Mouse (Mus musculus): ENCODE data around the gene Hoxa3. TPM values are rescaled to one million over a fixed set of nuclear protein-coding genes. Genes with fewer than 3 reads are reported as not detected.
A peak's percentile ranks its signal among the peaks of the same experiment; 100 is the strongest.

The Hoxa3 gene
- polyA plus RNA-seq, 1 experiment from 2014 or later: 0.66 TPM

- WGBS: 8% methylated on average over 14 of the region's 14 CpGs
- Histone ChIP-seq H3K4me1 (peaks cover 22% of the 10 kb centered on the region), H3K27me3 (replicated peaks; ENCODE audit: low read depth, poor library complexity, severe bottlenecking) (peaks cover 100% of the 10 kb centered on the region), H3K27ac (replicated peaks) (no peak overlapping the region), H3K4me3 (no peak overlapping the region), H3K36me3 (replicated peaks) (no peaks in the 10 kb centered on the region), H3K9me3 (no peaks in the 10 kb centered on the region)
- no peak for DNase-seq (ENCODE audit: low spot score)
Measured at GRCm38 (mm10) chr6:52218643-52219215, 5.6 kb upstream of the Hoxa3 start.

- Histone ChIP-seq H3K27me3 (replicated peaks; ENCODE audit: low read depth, poor library complexity, severe bottlenecking) (peaks cover 100% of the 10 kb centered on the region), H3K4me3 (peak overlapping the region; percentile 43), H3K36me3 (replicated peaks) (no peaks in the 10 kb centered on the region), H3K9me3 (no peaks in the 10 kb centered on the region), H3K4me1 (peaks cover 23% of the 10 kb centered on the region), H3K27ac (replicated peaks) (no peak overlapping the region)
- WGBS: 4% methylated on average over 23 of the region's 23 CpGs
- DNase-seq (ENCODE audit: low spot score): no peak
Measured at GRCm38 (mm10) chr6:52217895-52218642, 4.9 kb upstream of the Hoxa3 start.

DNA sequence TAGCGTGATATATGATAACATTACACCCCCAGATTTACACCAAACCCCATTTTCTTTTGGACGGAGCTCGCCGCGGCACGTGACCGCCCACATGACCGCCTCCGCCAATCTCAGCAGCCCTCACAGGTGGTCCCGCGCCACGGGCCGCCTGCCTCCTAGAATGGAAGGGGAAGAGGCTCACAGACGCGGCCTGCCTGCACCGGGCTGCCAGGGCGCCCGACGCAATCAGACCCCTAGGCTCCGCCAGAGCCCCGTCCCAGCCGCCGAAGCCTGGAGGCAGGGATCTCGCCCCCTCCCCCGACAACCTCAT is 4.3 kb upstream of the Hoxa3 start:
- 0% methylated on average over 25 of the region's 25 CpGs for WGBS
- Histone ChIP-seq H3K4me3 (peak overlapping the region; percentile 43), H3K9me3 (no peaks in the 10 kb centered on the region), H3K27me3 (replicated peaks; ENCODE audit: low read depth, poor library complexity, severe bottlenecking) (peaks cover 100% of the 10 kb centered on the region), H3K4me1 (peaks cover 25% of the 10 kb centered on the region), H3K27ac (replicated peaks) (no peak overlapping the region), H3K36me3 (replicated peaks) (no peaks in the 10 kb centered on the region)
- peak; percentile 87 for DNase-seq (ENCODE audit: low spot score)

DNA sequence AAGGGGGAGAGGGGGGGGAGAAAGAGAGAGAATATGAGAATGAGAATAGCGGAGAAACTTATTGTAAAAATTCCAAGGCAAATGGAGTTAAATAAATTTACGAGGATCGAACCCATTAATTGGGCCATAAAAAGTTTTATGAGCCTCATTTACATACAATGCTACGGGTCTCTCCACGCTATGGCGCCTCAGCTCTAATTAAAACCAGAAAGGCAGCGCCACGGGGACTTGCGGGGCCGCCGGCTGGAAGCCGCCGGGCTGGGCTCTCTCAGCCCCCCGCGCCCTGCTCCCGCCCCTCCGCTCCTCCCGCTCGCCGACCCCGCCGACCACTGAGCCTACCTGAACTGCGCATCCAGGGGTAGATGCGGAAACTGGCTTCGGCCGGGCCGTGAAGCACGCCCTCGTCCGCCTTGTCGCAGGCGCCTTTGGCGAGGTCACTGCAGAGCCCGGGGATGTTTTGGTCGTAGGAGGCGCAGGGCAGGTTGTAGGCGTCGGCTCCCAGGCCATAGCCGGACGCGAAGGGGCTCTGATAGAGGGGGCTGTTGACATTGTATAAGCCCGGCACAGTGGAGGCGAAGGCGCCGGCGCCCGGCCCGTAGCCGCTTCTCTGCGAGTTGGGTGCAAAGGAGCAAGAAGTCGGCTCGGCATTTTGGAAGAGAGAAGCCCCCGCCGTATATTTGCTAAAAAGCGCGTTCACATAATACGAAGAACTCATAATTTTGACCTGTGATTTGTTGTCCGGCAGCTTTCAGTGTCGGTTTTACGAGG is 3.7 kb upstream of the Hoxa3 start:
- H3K4me1 ChIP-seq: peaks cover 25% of the 10 kb centered on the region
- no peak overlapping the region for H3K27ac ChIP-seq (replicated peaks)
- H3K9me3 ChIP-seq: no peaks in the 10 kb centered on the region
- H3K4me3 ChIP-seq: peak overlapping the region; percentile 43
- no peak for DNase-seq (ENCODE audit: low spot score)
- H3K36me3 ChIP-seq (replicated peaks): no peaks in the 10 kb centered on the region
- 2% methylated on average over 60 of the region's 60 CpGs for WGBS
- H3K27me3 ChIP-seq (replicated peaks; ENCODE audit: low read depth, poor library complexity, severe bottlenecking): peaks cover 100% of the 10 kb centered on the region

GRCm38 (mm10) chr6:52215771-52216535 is 2.8 kb upstream of the Hoxa3 start:
- Histone ChIP-seq H3K4me1 (peaks cover 17% of the 10 kb centered on the region), H3K36me3 (replicated peaks) (no peaks in the 10 kb centered on the region), H3K27me3 (replicated peaks; ENCODE audit: low read depth, poor library complexity, severe bottlenecking) (peaks cover 100% of the 10 kb centered on the region), H3K4me3 (no peak overlapping the region; the same call in 1 of the 2 replicates), H3K27ac (replicated peaks) (no peak overlapping the region), H3K9me3 (no peaks in the 10 kb centered on the region)
- no peak for DNase-seq (ENCODE audit: low spot score)
- WGBS: under 1% methylated on average over 30 of the region's 30 CpGs

GRCm38 (mm10) chr6:52215070-52215469 is 1.9 kb upstream of the Hoxa3 start:
- Histone ChIP-seq H3K27me3 (replicated peaks; ENCODE audit: low read depth, poor library complexity, severe bottlenecking) (peaks cover 100% of the 10 kb centered on the region), H3K36me3 (replicated peaks) (no peaks in the 10 kb centered on the region), H3K4me3 (no peak overlapping the region), H3K27ac (replicated peaks) (no peak overlapping the region), H3K9me3 (no peaks in the 10 kb centered on the region), H3K4me1 (peaks cover 17% of the 10 kb centered on the region)
- no peak for DNase-seq (ENCODE audit: low spot score)
- WGBS: 8% methylated on average over 3 of the region's 3 CpGs

GRCm38 (mm10) chr6:52214271-52214670 is 1.1 kb upstream of the Hoxa3 start:
- H3K36me3 ChIP-seq (replicated peaks): no peaks in the 10 kb centered on the region
- peaks cover 100% of the 10 kb centered on the region for H3K27me3 ChIP-seq (replicated peaks; ENCODE audit: low read depth, poor library complexity, severe bottlenecking)
- H3K9me3 ChIP-seq: no peaks in the 10 kb centered on the region
- H3K4me1 ChIP-seq: peaks cover 17% of the 10 kb centered on the region
- no peak overlapping the region for H3K4me3 ChIP-seq
- WGBS: 10% methylated on average over 5 of the region's 5 CpGs
- no peak overlapping the region for H3K27ac ChIP-seq (replicated peaks)
- DNase-seq (ENCODE audit: low spot score): no peak

GRCm38 (mm10) chr6:52212556-52213118 is 499 bp downstream of the Hoxa3 start:
- Histone ChIP-seq H3K27me3 (replicated peaks; ENCODE audit: low read depth, poor library complexity, severe bottlenecking) (peaks cover 100% of the 10 kb centered on the region), H3K4me1 (peaks cover 20% of the 10 kb centered on the region), H3K27ac (replicated peaks) (no peak overlapping the region), H3K36me3 (replicated peaks) (no peaks in the 10 kb centered on the region), H3K4me3 (no peak overlapping the region), H3K9me3 (no peaks in the 10 kb centered on the region)
- 2% methylated on average over 22 of the region's 22 CpGs for WGBS
- no peak for DNase-seq (ENCODE audit: low spot score)

- Histone ChIP-seq H3K9me3 (no peaks in the 10 kb centered on the region), H3K36me3 (replicated peaks) (no peaks in the 10 kb centered on the region), H3K27me3 (replicated peaks; ENCODE audit: low read depth, poor library complexity, severe bottlenecking) (peaks cover 100% of the 10 kb centered on the region), H3K27ac (replicated peaks) (no peak overlapping the region), H3K4me3 (no peak overlapping the region), H3K4me1 (peaks cover 13% of the 10 kb centered on the region)
- WGBS: 3% methylated on average over 13 of the region's 13 CpGs
- DNase-seq (ENCODE audit: low spot score): no peak
Measured at GRCm38 (mm10) chr6:52211961-52212360, 1.2 kb downstream of the Hoxa3 start.

DNA sequence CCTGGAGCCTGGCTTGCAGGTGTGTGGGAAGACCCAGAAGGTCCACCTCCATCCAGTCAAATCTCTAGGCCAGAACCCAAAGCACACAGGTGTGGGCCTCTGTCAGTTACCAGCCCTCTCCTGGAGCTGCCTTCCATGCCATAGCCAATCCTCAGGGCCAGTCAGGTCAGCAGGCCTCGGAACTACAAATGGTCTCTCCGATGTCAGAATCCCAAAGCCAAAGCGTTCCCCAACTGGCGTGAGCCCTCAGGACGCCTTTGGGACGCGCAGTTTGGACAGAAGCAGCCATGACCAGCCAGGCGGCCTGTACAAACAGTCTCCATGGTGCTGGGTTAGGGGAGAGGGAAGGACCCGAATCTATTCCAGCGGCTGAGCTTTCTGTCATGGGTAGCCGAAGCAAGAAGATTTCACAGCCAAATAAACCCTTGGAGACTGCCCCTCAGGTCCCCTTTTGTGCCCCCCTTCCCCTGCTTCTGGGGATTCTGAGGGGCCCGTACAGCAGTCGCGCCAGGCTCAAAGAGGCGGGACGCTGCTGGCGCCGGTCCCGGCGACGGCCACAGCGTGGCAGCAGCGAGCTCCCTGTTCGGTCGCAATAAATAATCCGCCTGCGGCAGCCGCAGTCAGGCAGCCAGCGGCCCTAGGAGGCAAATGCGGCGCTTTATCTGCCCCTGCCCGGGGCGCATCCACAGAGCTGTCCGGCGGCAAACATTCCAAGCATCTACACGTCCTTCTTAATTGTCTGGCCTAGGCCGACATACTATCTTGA is 1.8 kb downstream of the Hoxa3 start:
- H3K27ac ChIP-seq (replicated peaks): no peak overlapping the region
- H3K27me3 ChIP-seq (replicated peaks; ENCODE audit: low read depth, poor library complexity, severe bottlenecking): peaks cover 100% of the 10 kb centered on the region
- 0 out of 2 replicates have a peak overlapping the region, but pooled peaks have one; percentile 20 for H3K4me3 ChIP-seq
- peak; percentile 85 for DNase-seq (ENCODE audit: low spot score)
- no peaks in the 10 kb centered on the region for H3K36me3 ChIP-seq (replicated peaks)
- H3K4me1 ChIP-seq: peaks cover 10% of the 10 kb centered on the region; the same call in 1 of the 2 replicates
- under 1% methylated on average over 37 of the region's 37 CpGs for WGBS
- no peaks in the 10 kb centered on the region for H3K9me3 ChIP-seq

DNA sequence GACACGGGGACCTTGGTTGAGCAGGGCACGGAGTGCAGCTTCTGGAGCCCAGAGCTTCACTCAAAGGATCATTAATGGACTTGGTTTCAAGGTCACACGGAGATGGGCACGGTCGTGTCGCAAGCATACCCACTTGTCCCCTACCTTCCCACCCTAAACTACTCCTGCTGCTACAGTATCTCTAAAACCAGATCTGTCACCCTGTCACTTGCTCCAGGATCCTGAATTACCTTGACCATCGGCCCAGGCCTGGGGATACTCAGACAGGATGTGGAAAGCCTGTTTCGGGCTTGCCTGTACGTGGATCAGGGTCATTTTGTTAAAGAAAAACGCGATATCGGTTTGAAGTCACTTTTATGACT is 3.5 kb downstream of the Hoxa3 start:
- Histone ChIP-seq H3K27me3 (replicated peaks; ENCODE audit: low read depth, poor library complexity, severe bottlenecking) (peaks cover 100% of the 10 kb centered on the region), H3K27ac (replicated peaks) (no peak overlapping the region), H3K4me1 (peaks cover 10% of the 10 kb centered on the region; the same call in 1 of the 2 replicates), H3K4me3 (no peak overlapping the region), H3K36me3 (replicated peaks) (no peaks in the 10 kb centered on the region), H3K9me3 (no peaks in the 10 kb centered on the region)
- peak; percentile 42 for DNase-seq (ENCODE audit: low spot score)
- WGBS: 6% methylated on average over 12 of the region's 12 CpGs

Measured in embryonic facial prominence, embryonic 10.5 days (tissue).